Mouse (Mus musculus): Measurements from ENCODE around the gene Plxdc2. TPM values are rescaled to one million over a fixed set of nuclear protein-coding genes. Genes with fewer than 3 reads are reported as not detected.

Plxdc2 gene
- polyA plus RNA-seq, 1 experiment: 6.9 TPM

GRCm38 (mm10) chr2:16604291-16604690 is 248.2 kb downstream of the Plxdc2 start:
- H3K4me1 ChIP-seq (ENCODE audit: control insufficient read depth, insufficient read depth, low read length): no peaks in the 10 kb centered on the region
- H3K4me3 ChIP-seq (replicated peaks; ENCODE audit: control insufficient read depth, low read depth, low read length): no peak overlapping the region
- 80% methylated on average over 3 of the region's 3 CpGs for WGBS
- TF ChIP-seq CTCF (IDR thresholded peaks at IDR 0.05; ENCODE audit: control insufficient read depth, insufficient read depth, low read length): no peak
- no peak for TF ChIP-seq POLR2A (IDR thresholded peaks at IDR 0.05; ENCODE audit: borderline replicate concordance, control insufficient read depth, low read depth, low read length)
- H3K27ac ChIP-seq (ENCODE audit: control insufficient read depth, insufficient read depth, low read depth, low read length, poor library complexity): no peak overlapping the region

GRCm38 (mm10) chr2:16607792-16608586 is 251.9 kb downstream of the Plxdc2 start:
- Histone ChIP-seq H3K4me1 (ENCODE audit: control insufficient read depth, insufficient read depth, low read length) (no peaks in the 10 kb centered on the region), H3K4me3 (replicated peaks; ENCODE audit: control insufficient read depth, low read depth, low read length) (no peak overlapping the region), H3K27ac (ENCODE audit: control insufficient read depth, insufficient read depth, low read depth, low read length, poor library complexity) (no peak overlapping the region)
- 64% methylated on average over 3 of the region's 3 CpGs for WGBS
- no peak for TF ChIP-seq CTCF (IDR thresholded peaks at IDR 0.05; ENCODE audit: control insufficient read depth, insufficient read depth, low read length)
- no peak for TF ChIP-seq POLR2A (IDR thresholded peaks at IDR 0.05; ENCODE audit: borderline replicate concordance, control insufficient read depth, low read depth, low read length)

GRCm38 (mm10) chr2:16642061-16642460 is 286.0 kb downstream of the Plxdc2 start:
- TF ChIP-seq CTCF (IDR thresholded peaks at IDR 0.05; ENCODE audit: control insufficient read depth, insufficient read depth, low read length) (no peak), POLR2A (IDR thresholded peaks at IDR 0.05; ENCODE audit: borderline replicate concordance, control insufficient read depth, low read depth, low read length) (no peak)

GRCm38 (mm10) chr2:16651713-16652112 is 295.6 kb downstream of the Plxdc2 start:
- Histone ChIP-seq H3K4me1 (ENCODE audit: control insufficient read depth, insufficient read depth, low read length) (no peaks in the 10 kb centered on the region), H3K27ac (ENCODE audit: control insufficient read depth, insufficient read depth, low read depth, low read length, poor library complexity) (no peak overlapping the region), H3K4me3 (replicated peaks; ENCODE audit: control insufficient read depth, low read depth, low read length) (no peak overlapping the region)
- 28% methylated on average over 2 of the region's 2 CpGs for WGBS
- TF ChIP-seq POLR2A (IDR thresholded peaks at IDR 0.05; ENCODE audit: borderline replicate concordance, control insufficient read depth, low read depth, low read length) (no peak), CTCF (IDR thresholded peaks at IDR 0.05; ENCODE audit: control insufficient read depth, insufficient read depth, low read length) (no peak)

More at GRCm38 (mm10) chr2:16642061-16642460, 286.0 kb downstream of the Plxdc2 start:
- Histone ChIP-seq H3K4me3 (replicated peaks; ENCODE audit: control insufficient read depth, low read depth, low read length) (no peak overlapping the region), H3K27ac (ENCODE audit: control insufficient read depth, insufficient read depth, low read depth, low read length, poor library complexity) (no peak overlapping the region), H3K4me1 (ENCODE audit: control insufficient read depth, insufficient read depth, low read length) (no peaks in the 10 kb centered on the region)
- 86% methylated on average over 3 of the region's 3 CpGs for WGBS

- Histone ChIP-seq H3K4me3 (replicated peaks; ENCODE audit: control insufficient read depth, low read depth, low read length) (no peak overlapping the region), H3K4me1 (ENCODE audit: control insufficient read depth, insufficient read depth, low read length) (no peaks in the 10 kb centered on the region), H3K27ac (ENCODE audit: control insufficient read depth, insufficient read depth, low read depth, low read length, poor library complexity) (no peak overlapping the region)
- TF ChIP-seq CTCF (IDR thresholded peaks at IDR 0.05; ENCODE audit: control insufficient read depth, insufficient read depth, low read length): no peak
- no peak for TF ChIP-seq POLR2A (IDR thresholded peaks at IDR 0.05; ENCODE audit: borderline replicate concordance, control insufficient read depth, low read depth, low read length)
- 54% methylated on average over 1 of the region's 1 CpGs for WGBS
Observed at GRCm38 (mm10) chr2:16664516-16664915, 308.4 kb downstream of the Plxdc2 start.

GRCm38 (mm10) chr2:16668391-16668790 is 312.3 kb downstream of the Plxdc2 start:
- no peak for TF ChIP-seq CTCF (IDR thresholded peaks at IDR 0.05; ENCODE audit: control insufficient read depth, insufficient read depth, low read length)
- TF ChIP-seq POLR2A (IDR thresholded peaks at IDR 0.05; ENCODE audit: borderline replicate concordance, control insufficient read depth, low read depth, low read length): no peak
- WGBS: 92% methylated on average over 1 of the region's 1 CpGs
- H3K27ac ChIP-seq (ENCODE audit: control insufficient read depth, insufficient read depth, low read depth, low read length, poor library complexity): no peak overlapping the region
- no peaks in the 10 kb centered on the region for H3K4me1 ChIP-seq (ENCODE audit: control insufficient read depth, insufficient read depth, low read length)
- H3K4me3 ChIP-seq (replicated peaks; ENCODE audit: control insufficient read depth, low read depth, low read length): no peak overlapping the region

GRCm38 (mm10) chr2:16682905-16683304 is 326.8 kb downstream of the Plxdc2 start:
- Histone ChIP-seq H3K27ac (ENCODE audit: control insufficient read depth, insufficient read depth, low read depth, low read length, poor library complexity) (no peak overlapping the region), H3K4me3 (replicated peaks; ENCODE audit: control insufficient read depth, low read depth, low read length) (no peak overlapping the region), H3K4me1 (ENCODE audit: control insufficient read depth, insufficient read depth, low read length) (no peaks in the 10 kb centered on the region)
- TF ChIP-seq POLR2A (IDR thresholded peaks at IDR 0.05; ENCODE audit: borderline replicate concordance, control insufficient read depth, low read depth, low read length) (no peak), CTCF (IDR thresholded peaks at IDR 0.05; ENCODE audit: control insufficient read depth, insufficient read depth, low read length) (no peak)
- 90% methylated on average over 3 of the region's 3 CpGs for WGBS

- 87% methylated on average over 3 of the region's 3 CpGs for WGBS
- Histone ChIP-seq H3K4me1 (ENCODE audit: control insufficient read depth, insufficient read depth, low read length) (no peaks in the 10 kb centered on the region), H3K27ac (ENCODE audit: control insufficient read depth, insufficient read depth, low read depth, low read length, poor library complexity) (no peak overlapping the region), H3K4me3 (replicated peaks; ENCODE audit: control insufficient read depth, low read depth, low read length) (no peak overlapping the region)
- TF ChIP-seq POLR2A (IDR thresholded peaks at IDR 0.05; ENCODE audit: borderline replicate concordance, control insufficient read depth, low read depth, low read length) (no peak), CTCF (IDR thresholded peaks at IDR 0.05; ENCODE audit: control insufficient read depth, insufficient read depth, low read length) (no peak)
Observed at GRCm38 (mm10) chr2:16683739-16684138, 327.6 kb downstream of the Plxdc2 start.
